Mouse (Mus musculus) cerebellum, adult 2 months (tissue): ENCODE measurements at regions not wholly inside any gene's neighbourhood (a gene's known extent, or its start where the extent isn't known, plus 50 kb on each side); places are given as distances from the start of the nearest gene placed in this dataset.

ENCODE experiments used
- DNase-seq, 2 experiments: peaks; one replicate each; pipeline ENCODE4 v3.0.0; 2021
- H3K27ac ChIP-seq: fragments of 200-500 bp; 2 replicates; pipeline ENCODE4 v1.5.1; 2012; ENCODE audit warnings: low read length, control low read depth, inconsistent platforms; ENCODE audit not compliant: insufficient read depth
- H3K27me3 ChIP-seq: fragments of 200-500 bp; 2 replicates; pipeline ENCODE4 v1.6.1; 2012; ENCODE audit warnings: inconsistent platforms, mild to moderate bottlenecking, low read length, moderate library complexity; ENCODE audit not compliant: control insufficient read depth, insufficient read depth
- H3K4me1 ChIP-seq: fragments of 200-500 bp; 2 replicates; pipeline ENCODE4 v1.6.1; 2011; ENCODE audit warnings: low read length; ENCODE audit not compliant: control insufficient read depth, insufficient read depth
- H3K4me3 ChIP-seq: fragments of 200-500 bp; replicated peaks from 2 replicates; pipeline ENCODE3; 2011; ENCODE audit warnings: mild to moderate bottlenecking, low read depth, low read length, control low read depth; ENCODE audit not compliant: insufficient read depth
- CTCF ChIP-seq: fragments of 200-500 bp; IDR thresholded peaks from 2 replicates; pipeline ENCODE4 v1.5.1; 2011; ENCODE audit warnings: low read depth, mild to moderate bottlenecking, control low read depth, low read length, moderate library complexity, borderline replicate concordance; ENCODE audit not compliant: insufficient read depth
- POLR2A ChIP-seq: fragments of 200-500 bp; IDR thresholded peaks from 2 replicates; pipeline ENCODE4 v1.6.1; 2011; ENCODE audit warnings: low read length, control low read depth, borderline replicate concordance; ENCODE audit not compliant: insufficient read depth

DNA sequence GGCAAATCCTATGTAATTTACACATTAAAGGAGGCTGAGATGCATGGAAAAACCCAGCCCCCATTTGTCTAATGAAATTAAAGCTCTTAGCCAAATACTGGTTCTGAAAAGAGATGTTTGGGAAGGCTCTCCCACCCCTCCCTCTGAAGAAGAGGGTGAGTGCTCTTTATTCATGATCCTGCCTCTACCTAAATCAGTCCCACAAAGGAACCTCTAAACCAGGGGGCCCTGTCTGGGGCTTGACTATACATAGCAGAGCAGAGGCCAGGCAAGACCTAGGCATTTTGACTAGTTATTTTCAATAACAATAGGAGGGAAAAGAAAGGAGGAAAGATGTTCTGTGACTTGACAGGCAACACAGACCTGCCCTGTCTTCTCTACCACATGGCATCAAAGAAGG is 478.0 kb downstream of the Gtdc1 start:
- no peak for TF ChIP-seq CTCF
- TF ChIP-seq POLR2A, result no peak
- Histone ChIP-seq H3K27me3 (no peaks in the 10 kb centered on the region), H3K4me3 (no peak overlapping the region), H3K4me1 (no peaks in the 10 kb centered on the region), H3K27ac (no peak overlapping the region)
- DNase-seq, result no peak
